Mouse (Mus musculus): ENCODE results near the gene Plcl1. TPM values are rescaled to one million over a fixed set of nuclear protein-coding genes. Genes with fewer than 3 reads are reported as not detected.

The Plcl1 gene
- polyA plus RNA-seq, 1 experiment = 0.30 TPM

GRCm38 (mm10) chr1:55748516-55748915, 342.8 kb downstream of the Plcl1 start:
- Histone ChIP-seq H3K4me3 (replicated peaks; ENCODE audit: control insufficient read depth, low read depth, low read length) (no peak overlapping the region), H3K4me1 (ENCODE audit: control insufficient read depth, insufficient read depth, low read length) (no peaks in the 10 kb centered on the region), H3K27ac (ENCODE audit: control insufficient read depth, insufficient read depth, low read depth, low read length, poor library complexity) (no peak overlapping the region)
- WGBS = 73% methylated on average over 5 of the region's 5 CpGs
- TF ChIP-seq POLR2A (IDR thresholded peaks at IDR 0.05; ENCODE audit: borderline replicate concordance, control insufficient read depth, low read depth, low read length) = no peak
- no peak for TF ChIP-seq CTCF (IDR thresholded peaks at IDR 0.05; ENCODE audit: control insufficient read depth, insufficient read depth, low read length)

DNA sequence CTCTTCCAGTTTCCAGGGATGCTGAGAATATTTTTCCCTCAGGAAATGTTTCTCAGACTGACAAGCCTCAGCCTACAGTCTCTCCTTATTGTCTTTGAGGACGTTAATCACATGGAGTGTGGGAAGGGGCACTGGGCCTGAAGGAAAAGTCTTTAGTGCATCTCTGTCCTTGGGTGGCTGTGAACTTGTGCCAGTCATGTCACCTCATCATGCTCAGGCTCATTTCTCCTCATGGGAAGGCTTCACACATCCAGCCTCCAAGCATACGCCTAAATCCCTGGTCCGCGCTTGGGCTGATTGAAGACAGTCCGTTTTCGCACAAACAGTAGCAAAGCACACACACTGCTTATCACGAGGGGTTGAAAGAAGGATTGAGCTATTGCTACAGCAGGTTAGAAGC, 344.0 kb downstream of the Plcl1 start:
- TF ChIP-seq CTCF (IDR thresholded peaks at IDR 0.05; ENCODE audit: control insufficient read depth, insufficient read depth, low read length) (no peak), POLR2A (IDR thresholded peaks at IDR 0.05; ENCODE audit: borderline replicate concordance, control insufficient read depth, low read depth, low read length) (no peak)
- Histone ChIP-seq H3K4me1 (ENCODE audit: control insufficient read depth, insufficient read depth, low read length) (no peaks in the 10 kb centered on the region), H3K4me3 (replicated peaks; ENCODE audit: control insufficient read depth, low read depth, low read length) (no peak overlapping the region), H3K27ac (ENCODE audit: control insufficient read depth, insufficient read depth, low read depth, low read length, poor library complexity) (no peak overlapping the region)
- 89% methylated on average over 7 of the region's 7 CpGs for whole genome bisulfite sequencing

GRCm38 (mm10) chr1:55755742-55756141, 350.0 kb downstream of the Plcl1 start:
- H3K27ac ChIP-seq (ENCODE audit: control insufficient read depth, insufficient read depth, low read depth, low read length, poor library complexity) = no peak overlapping the region
- H3K4me3 ChIP-seq (replicated peaks; ENCODE audit: control insufficient read depth, low read depth, low read length) = no peak overlapping the region
- WGBS = 75% methylated on average over 10 of the region's 10 CpGs
- TF ChIP-seq POLR2A (IDR thresholded peaks at IDR 0.05; ENCODE audit: borderline replicate concordance, control insufficient read depth, low read depth, low read length) (no peak), CTCF (IDR thresholded peaks at IDR 0.05; ENCODE audit: control insufficient read depth, insufficient read depth, low read length) (peak; percentile 88)
- H3K4me1 ChIP-seq (ENCODE audit: control insufficient read depth, insufficient read depth, low read length) = no peaks in the 10 kb centered on the region

GRCm38 (mm10) chr1:55762284-55762683, 356.6 kb downstream of the Plcl1 start:
- no peak overlapping the region for H3K4me3 ChIP-seq (replicated peaks; ENCODE audit: control insufficient read depth, low read depth, low read length)
- no peak overlapping the region for H3K27ac ChIP-seq (ENCODE audit: control insufficient read depth, insufficient read depth, low read depth, low read length, poor library complexity)
- no peaks in the 10 kb centered on the region for H3K4me1 ChIP-seq (ENCODE audit: control insufficient read depth, insufficient read depth, low read length)
- TF ChIP-seq CTCF (IDR thresholded peaks at IDR 0.05; ENCODE audit: control insufficient read depth, insufficient read depth, low read length) (no peak), POLR2A (IDR thresholded peaks at IDR 0.05; ENCODE audit: borderline replicate concordance, control insufficient read depth, low read depth, low read length) (no peak)
- 60% methylated on average over 5 of the region's 5 CpGs for WGBS

DNA sequence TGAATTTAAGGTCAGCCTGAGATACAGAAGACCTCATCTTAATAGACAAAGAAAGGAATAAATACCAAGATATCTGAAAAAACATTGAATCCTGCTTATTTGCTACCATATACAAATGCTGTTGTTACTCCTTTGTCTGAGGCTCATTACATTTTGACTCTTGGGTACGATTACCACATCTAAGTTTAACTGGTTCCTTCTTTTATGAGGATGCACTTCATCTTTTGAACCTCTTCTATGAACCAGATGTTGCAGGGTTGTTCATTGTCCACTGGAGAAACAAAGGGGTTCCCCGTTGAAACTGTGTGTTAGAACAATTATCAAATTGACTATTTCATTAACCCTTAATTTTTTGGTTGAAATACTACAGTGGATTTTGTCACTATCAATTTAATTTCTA, 357.4 kb downstream of the Plcl1 start:
- no peaks in the 10 kb centered on the region for H3K4me1 ChIP-seq (ENCODE audit: control insufficient read depth, insufficient read depth, low read length)
- no peak overlapping the region for H3K4me3 ChIP-seq (replicated peaks; ENCODE audit: control insufficient read depth, low read depth, low read length)
- WGBS = 49% methylated on average over 2 of the region's 2 CpGs

GRCm38 (mm10) chr1:55766743-55767142, 361.0 kb downstream of the Plcl1 start:
- WGBS = 29% methylated on average over 1 of the region's 1 CpGs
- no peaks in the 10 kb centered on the region for H3K4me1 ChIP-seq (ENCODE audit: control insufficient read depth, insufficient read depth, low read length)
- TF ChIP-seq POLR2A (IDR thresholded peaks at IDR 0.05; ENCODE audit: borderline replicate concordance, control insufficient read depth, low read depth, low read length) (no peak), CTCF (IDR thresholded peaks at IDR 0.05; ENCODE audit: control insufficient read depth, insufficient read depth, low read length) (no peak)
- no peak overlapping the region for H3K27ac ChIP-seq (ENCODE audit: control insufficient read depth, insufficient read depth, low read depth, low read length, poor library complexity)
- H3K4me3 ChIP-seq (replicated peaks; ENCODE audit: control insufficient read depth, low read depth, low read length) = no peak overlapping the region

More for the DNA sequence above, 357.4 kb downstream of the Plcl1 start:
- no peak overlapping the region for H3K27ac ChIP-seq (ENCODE audit: control insufficient read depth, insufficient read depth, low read depth, low read length, poor library complexity)
- no peak for TF ChIP-seq POLR2A (IDR thresholded peaks at IDR 0.05; ENCODE audit: borderline replicate concordance, control insufficient read depth, low read depth, low read length)
- TF ChIP-seq CTCF (IDR thresholded peaks at IDR 0.05; ENCODE audit: control insufficient read depth, insufficient read depth, low read length) = no peak

DNA sequence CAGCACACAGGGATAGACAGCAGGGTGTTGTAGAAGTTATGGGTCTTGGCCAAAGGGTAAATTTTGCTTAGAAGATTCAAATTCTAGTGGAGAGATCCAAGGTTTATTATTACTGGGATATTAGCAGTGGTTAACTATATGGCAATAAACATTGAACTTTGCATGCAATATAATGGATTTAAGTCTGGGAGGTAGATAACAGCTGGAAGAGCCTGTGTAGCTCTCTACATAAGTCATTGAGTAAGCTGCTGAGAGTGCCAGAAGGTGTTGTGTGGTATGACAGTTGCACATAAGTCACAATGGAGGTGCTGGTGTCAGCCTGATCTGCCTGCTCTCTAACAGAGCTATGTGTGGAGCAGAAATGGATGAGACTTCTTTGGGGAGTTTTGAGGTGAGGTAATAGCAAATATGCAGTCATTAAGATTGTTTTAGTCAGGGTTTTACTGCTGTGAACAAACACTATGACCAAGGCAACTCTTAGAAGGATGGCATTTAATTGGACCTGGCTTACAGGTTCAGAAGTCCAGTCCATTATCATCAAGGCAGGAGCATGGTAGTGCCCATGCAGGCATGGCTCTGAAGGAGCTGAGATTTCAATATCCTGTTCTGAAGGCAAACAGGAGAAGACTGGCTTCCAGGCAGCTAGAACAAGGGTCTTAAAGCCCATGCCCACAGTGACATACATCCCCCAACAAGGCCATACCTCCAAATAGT, 364.5 kb downstream of the Plcl1 start:
- H3K27ac ChIP-seq (ENCODE audit: control insufficient read depth, insufficient read depth, low read depth, low read length, poor library complexity) = no peak overlapping the region
- TF ChIP-seq CTCF (IDR thresholded peaks at IDR 0.05; ENCODE audit: control insufficient read depth, insufficient read depth, low read length) (no peak), POLR2A (IDR thresholded peaks at IDR 0.05; ENCODE audit: borderline replicate concordance, control insufficient read depth, low read depth, low read length) (no peak)
- no peaks in the 10 kb centered on the region for H3K4me1 ChIP-seq (ENCODE audit: control insufficient read depth, insufficient read depth, low read length)

DNA sequence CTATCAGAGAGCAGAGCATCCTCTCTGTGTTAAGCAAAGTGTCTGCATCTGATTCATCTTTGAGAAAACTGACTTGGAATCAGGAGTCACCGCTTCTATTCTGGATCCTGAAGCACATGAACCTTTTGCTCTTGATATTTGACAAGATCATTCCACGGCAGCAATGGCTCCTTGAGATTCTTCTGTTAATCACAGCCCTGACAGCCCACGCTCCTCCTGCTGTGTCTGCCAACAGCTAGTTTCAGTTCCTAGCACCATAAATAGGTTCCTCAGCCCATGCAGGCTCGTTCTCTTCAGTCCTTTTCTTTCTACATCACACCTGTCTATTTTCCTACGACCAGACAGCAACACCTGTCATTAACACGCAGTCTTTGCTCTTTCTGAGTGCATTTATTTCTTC, 387.1 kb downstream of the Plcl1 start:
- no peak for TF ChIP-seq CTCF (IDR thresholded peaks at IDR 0.05; ENCODE audit: control insufficient read depth, insufficient read depth, low read length)
- TF ChIP-seq POLR2A (IDR thresholded peaks at IDR 0.05; ENCODE audit: borderline replicate concordance, control insufficient read depth, low read depth, low read length) = no peak
- no peaks in the 10 kb centered on the region for H3K4me1 ChIP-seq (ENCODE audit: control insufficient read depth, insufficient read depth, low read length)

More for the DNA sequence above, 364.5 kb downstream of the Plcl1 start:
- no peak overlapping the region for H3K4me3 ChIP-seq (replicated peaks; ENCODE audit: control insufficient read depth, low read depth, low read length)

More for the DNA sequence above, 387.1 kb downstream of the Plcl1 start:
- H3K4me3 ChIP-seq (replicated peaks; ENCODE audit: control insufficient read depth, low read depth, low read length) = no peak overlapping the region
- WGBS = 44% methylated on average over 6 of the region's 6 CpGs
- no peak overlapping the region for H3K27ac ChIP-seq (ENCODE audit: control insufficient read depth, insufficient read depth, low read depth, low read length, poor library complexity)

Other genes starting within 250 kb of the Plcl1 start
- 0.95 and 1.7 TPM in 2 replicates for gene Rftn2, start 179.1 kb upstream of the Plcl1 start, polyA plus RNA-seq (2011; ENCODE audit: insufficient read depth, insufficient read length, low replicate concordance, missing spikeins)
- 1.4 and 1.5 TPM in 2 replicates for gene Mars2, start 168.7 kb upstream of the Plcl1 start, polyA plus RNA-seq (2011; ENCODE audit: insufficient read depth, insufficient read length, low replicate concordance, missing spikeins)
- not detected in 2 replicates for gene Boll, start 42.5 kb upstream of the Plcl1 start, polyA plus RNA-seq (2011; ENCODE audit: insufficient read depth, insufficient read length, low replicate concordance, missing spikeins)